Mouse (Mus musculus) monocyte, adult 5-6 weeks (primary cell): Measurements from ENCODE around the gene Gss. TPM values are rescaled to one million over a fixed set of nuclear protein-coding genes. Genes with fewer than 3 reads are reported as not detected.

Experiments used
- ATAC-seq: fragments of 153-309, 156-312 bp; replicated peaks from 2 replicates; pipeline ENCODE4 v1.8.0; 2017; ENCODE audit warnings: mild to moderate bottlenecking; ENCODE audit not compliant: low TSS enrichment, insufficient number of reproducible peaks, severe bottlenecking, poor library complexity, low FRiP score
- total RNA-seq: library from RNA; stranded (forward); fragments of 200-1000, 200-491, 200-594 nt; gene quantifications from 3 replicates; pipeline ENCODE4 v1.2.3, GENCODE M21; 2017

Gss gene
- total RNA-seq, 1 experiment from 2014 or later: 47.6 TPM

DNA sequence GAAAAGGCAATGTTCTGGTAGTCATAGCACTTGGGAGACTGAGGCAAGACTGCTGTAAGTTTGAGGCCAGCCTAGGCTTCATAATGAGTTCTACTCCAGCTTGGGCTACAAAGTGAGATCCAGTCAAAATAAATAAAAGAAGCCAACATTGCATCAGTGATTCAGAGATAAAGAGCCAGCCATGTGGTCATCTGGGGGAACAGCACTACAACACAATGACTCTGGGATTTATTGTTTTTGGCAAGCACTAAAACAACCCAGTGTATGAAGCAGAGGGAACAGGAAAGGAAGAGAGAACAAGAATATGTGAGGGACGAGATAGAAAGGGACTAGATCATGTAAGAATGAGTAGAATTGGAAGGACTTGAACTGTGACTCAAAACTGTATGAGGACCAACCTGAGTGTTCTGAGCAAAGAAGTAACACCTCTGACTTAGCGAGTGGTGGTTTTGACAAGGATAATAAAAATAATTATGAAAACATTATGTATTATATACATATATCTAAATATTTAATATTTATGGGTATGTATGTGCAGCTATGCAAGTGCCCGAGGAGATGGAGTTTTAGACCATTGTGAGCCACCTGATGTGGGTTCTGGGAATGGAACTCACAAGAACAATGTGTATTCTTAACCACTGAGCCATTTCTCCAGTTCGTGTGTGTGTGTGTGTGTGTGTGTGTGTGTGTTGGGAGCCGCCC, 54.7 kb downstream of the Gss start:
- no peak for ATAC-seq

- no peak for ATAC-seq
Measured at GRCm38 (mm10) chr2:155536292-155536691, 56.3 kb downstream of the Gss start.

DNA sequence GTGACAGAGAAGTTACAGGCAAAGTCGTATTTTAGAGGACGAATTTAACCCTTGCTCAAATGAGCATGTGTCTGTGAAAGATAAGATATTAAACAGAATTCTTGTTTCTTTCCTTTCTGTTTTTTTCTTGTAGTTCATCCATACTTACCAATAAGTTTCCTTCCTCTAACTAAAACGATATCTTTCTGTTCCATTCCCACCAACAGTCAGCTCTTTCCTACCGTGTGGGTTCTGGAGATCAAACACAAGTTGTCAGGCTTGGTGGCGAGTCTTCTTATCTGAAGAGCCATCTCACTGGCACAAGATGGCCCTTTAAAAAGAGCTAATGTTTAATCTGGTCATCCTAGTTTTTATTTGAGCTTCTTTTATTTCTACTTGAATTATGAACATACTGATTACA, 65.2 kb downstream of the Gss start:
- ATAC-seq: no peak

DNA sequence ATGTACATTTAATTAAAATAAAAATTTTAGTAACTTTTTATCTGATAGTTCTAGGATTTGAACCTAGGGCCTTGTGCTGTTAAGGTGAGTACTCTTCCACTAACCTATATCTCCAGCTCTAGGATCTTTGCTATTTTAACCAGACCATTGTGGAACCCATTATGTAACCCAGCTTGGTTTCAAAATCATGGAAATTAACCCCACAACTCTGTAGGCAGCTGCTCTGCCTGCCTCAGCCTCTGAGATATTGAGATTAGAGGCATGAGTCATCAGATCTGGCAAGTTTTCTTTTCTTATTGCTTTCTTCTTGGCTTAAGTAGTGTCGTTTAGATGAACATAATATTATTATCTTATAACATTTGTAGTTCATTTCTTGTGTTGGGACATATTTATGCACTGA, 68.2 kb downstream of the Gss start:
- ATAC-seq: no peak

DNA sequence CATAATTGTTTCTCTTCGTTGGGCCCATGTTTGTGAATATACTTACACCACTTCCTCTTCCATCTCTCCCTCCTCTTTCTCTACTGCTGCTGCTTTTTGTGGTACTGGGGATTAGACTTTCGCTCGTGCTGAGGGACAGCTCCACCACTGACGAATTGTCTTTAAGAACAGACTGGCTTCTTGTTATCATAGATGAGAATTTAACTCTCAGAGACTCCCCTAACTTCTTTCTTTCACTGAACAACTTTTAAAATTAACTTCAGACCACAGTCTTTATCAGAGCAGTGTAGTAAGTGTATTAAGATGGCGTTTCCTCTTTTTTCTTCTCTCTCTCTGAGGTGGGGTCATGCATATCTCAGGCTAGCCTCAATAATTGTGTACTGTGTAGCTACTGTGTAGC, 68.9 kb downstream of the Gss start:
- no peak for ATAC-seq

DNA sequence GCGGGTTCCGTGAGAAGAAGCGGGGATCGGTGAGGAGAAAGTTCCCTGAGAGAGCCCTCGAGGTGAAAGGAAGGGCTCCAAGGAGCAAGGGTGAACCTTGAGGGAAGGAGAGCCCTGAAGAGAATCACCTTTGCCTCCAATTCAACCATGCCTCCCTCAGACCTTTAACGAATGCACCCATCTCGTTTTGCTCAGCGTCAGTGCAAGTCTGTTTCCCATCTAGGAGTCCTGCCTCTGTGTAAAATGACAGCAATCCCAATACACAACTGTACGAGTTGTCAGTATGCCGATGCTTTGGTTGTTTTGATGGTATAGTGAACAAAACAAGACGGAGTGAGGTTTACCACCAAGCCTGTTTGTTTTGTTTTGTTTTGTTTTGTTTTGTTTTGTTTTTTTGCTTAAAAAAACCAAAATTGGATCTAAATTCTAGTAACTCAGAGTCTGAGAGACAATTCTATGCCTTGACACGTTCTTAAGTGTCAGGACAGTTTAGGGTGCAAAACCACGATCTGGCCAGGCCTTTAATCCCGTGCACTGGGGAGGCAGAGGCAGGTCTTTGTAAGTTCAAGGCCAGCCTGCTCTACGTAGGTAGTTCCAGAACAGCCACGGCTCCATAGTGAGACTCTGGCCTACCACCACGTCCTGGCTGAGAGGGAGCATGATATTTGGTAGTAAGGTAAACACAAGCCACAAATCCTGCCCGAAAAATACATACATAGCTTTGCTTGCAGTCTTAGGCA, 73.9 kb downstream of the Gss start:
- ATAC-seq: no peak

DNA sequence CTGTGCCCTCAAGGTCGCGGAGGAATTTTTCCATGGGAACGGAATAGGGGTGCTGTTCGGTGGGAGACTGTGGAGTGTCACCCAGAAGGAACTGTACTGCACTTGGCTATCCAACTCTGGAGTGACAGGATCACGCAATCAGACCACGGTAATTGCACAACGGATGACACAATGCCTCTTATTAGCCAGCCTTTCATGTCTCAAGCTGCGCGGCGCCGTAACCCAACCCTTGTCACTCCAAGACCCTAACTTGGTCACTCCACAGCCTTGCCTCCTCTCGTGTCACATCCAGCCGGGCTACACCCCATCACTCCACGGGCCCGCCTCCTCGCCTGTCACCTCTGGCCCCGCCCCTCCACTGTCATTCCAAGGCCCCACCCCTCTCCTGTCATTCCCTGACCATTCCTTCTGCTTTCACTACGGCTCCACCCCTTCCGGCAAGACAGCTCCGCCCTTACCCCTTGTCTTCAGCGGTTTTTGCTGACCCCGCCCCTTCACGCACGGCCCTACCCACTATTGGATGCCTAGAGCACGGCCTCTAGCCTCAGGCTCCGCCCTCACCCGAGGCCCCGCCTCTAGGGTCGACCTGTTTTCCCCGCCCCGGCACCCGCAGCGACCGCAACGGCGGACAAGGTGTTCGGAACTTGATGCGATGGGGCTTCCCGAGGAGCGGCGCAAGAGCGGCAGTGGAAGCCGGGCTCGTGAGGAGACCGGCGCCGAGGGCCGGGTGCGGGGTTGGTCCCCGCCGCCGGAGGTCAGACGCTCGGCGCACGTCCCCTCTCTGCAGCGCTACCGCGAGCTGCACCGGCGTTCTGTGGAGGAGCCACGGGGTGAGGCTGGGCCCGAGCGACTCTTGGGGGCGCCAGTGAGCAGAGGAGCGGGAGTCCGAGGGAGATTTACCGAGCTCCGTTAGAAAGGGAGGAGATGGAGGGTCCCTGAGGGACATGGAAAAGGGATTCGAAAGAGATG, 74.9 kb downstream of the Gss start, which contains the start of the genes Acss2 and Ggt7:
TSS of gene Acss2 (plus strand) at position 494 of the 969 bp plus-strand sequence.
TSS of gene Ggt7 (minus strand) at position 783 of the 969 bp plus-strand sequence.
- ATAC-seq: peak; percentile 95

DNA sequence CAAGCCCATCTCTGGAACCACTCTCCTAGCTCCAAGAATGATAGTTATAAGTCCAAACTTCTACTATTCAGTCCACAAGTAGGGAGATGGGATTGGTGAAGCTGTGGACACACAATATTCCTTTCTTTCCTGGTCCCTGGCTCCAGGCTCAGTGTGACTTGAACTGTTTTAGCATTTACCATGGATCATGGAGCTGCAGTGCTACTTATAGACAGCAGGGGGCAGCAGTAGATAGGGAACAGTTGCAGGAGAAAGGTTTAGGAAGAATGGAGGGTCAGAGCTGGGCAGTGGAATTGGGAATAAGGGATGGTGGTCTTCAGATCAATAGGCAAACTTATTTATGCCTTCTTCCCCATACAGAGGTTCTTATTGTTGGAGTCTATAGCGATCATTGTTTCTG, 76.7 kb downstream of the Gss start:
- ATAC-seq: no peak

GRCm38 (mm10) chr2:155514666-155515065, 77.9 kb downstream of the Gss start:
- no peak for ATAC-seq

DNA sequence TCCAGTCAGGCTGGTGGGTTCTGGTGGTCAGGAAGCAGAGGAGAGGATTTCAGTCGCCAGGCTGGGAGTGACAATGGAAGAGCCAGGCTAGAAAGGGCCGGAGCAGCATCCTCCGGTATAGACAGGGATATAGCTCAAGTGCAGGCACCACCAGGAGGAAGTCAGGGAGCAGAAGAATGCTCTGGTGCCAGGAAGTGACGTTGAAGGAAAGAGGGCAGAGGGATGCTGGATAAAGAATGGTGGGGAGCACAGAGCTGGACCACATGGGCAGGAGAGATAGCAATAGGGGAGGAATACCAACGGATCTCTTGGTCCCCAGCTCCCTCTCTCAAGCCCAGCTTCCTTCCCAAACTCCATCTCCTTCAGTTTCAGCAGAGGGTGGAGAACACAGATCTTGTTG, 79.1 kb downstream of the Gss start:
- no peak for ATAC-seq

Other genes starting within 250 kb of the Gss start
- 11.6 to 23.2 TPM (median 12.3 TPM) in 3 replicates for gene Pigu, start 235.4 kb downstream of the Gss start, total RNA-seq
- gene Trp53inp2, start 211.8 kb downstream of the Gss start, total RNA-seq: 17.6 to 83.5 TPM (median 20.0 TPM) in 3 replicates
- 10.9 to 39.1 TPM (median 15.5 TPM) in 3 replicates for gene Ncoa6, start 118.9 kb downstream of the Gss start, total RNA-seq
- 29.5 to 53.8 TPM (median 36.7 TPM) in 3 replicates for gene Acss2, start 74.9 kb downstream of the Gss start, total RNA-seq
- gene Ggt7, start 74.6 kb downstream of the Gss start, total RNA-seq: 0.64 to 1.5 TPM (median 1.1 TPM) in 3 replicates
- not detected in 3 replicates for gene Myh7b, start 18.4 kb upstream of the Gss start, total RNA-seq
- gene Trpc4ap, start 99.6 kb upstream of the Gss start, total RNA-seq: 98.1 to 149 TPM (median 116 TPM) in 3 replicates
- gene Edem2, start 136.7 kb upstream of the Gss start, total RNA-seq: 28.7 to 43.2 TPM (median 37.4 TPM) in 3 replicates
- gene Gm17581, start 143.1 kb upstream of the Gss start, total RNA-seq: not detected in 3 replicates
- gene Procr, start 158.3 kb upstream of the Gss start, total RNA-seq: not detected in 3 replicates
- gene Mmp24, start 182.5 kb upstream of the Gss start, total RNA-seq: 0.10 TPM in 1 of 3 replicates, not detected in the others
- 8.5 to 10.6 TPM (median 9.7 TPM) in 3 replicates for gene BC029722, start 226.6 kb upstream of the Gss start, total RNA-seq
- 38.9 to 84.9 TPM (median 83.4 TPM) in 3 replicates for gene Eif6, start 234.1 kb upstream of the Gss start, total RNA-seq
- gene Fam83c, start 242.0 kb upstream of the Gss start, total RNA-seq: not detected in 3 replicates